Mouse (Mus musculus) cerebellum, adult 11 months (tissue): ENCODE results near the gene Med24.
A peak's percentile ranks its signal among the peaks of the same experiment; 100 is the strongest.
"Not testable (repeated sequence)": the region's sequence is repeated elsewhere in the genome, so short reads cannot be mapped to it uniquely, and the experiment has no call there.

Source experiments
- DNase-seq: peaks from one replicate; pipeline ENCODE4 v3.0.0; 2022

Gene Med24

DNA sequence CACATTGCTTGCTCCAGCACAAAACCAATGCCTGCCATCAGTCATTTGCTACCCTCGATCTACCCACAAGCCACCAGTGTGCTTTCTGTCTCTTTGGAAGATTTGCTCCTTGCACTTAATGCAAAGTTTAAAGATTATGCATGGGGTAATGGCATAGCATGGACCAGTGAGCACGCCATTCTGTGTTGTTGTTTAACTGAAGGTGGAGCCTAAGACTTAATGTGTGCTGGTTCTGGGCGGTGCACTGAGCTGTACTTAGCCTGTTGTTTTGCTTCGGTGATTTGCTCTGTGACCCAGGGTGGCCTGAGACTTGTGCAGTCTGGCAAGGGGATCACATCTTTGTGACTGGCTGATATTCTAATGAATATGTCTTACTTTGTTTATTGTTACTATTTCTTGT lies 42.3 kb downstream of the Med24 start:
- DNase-seq = no peak

DNA sequence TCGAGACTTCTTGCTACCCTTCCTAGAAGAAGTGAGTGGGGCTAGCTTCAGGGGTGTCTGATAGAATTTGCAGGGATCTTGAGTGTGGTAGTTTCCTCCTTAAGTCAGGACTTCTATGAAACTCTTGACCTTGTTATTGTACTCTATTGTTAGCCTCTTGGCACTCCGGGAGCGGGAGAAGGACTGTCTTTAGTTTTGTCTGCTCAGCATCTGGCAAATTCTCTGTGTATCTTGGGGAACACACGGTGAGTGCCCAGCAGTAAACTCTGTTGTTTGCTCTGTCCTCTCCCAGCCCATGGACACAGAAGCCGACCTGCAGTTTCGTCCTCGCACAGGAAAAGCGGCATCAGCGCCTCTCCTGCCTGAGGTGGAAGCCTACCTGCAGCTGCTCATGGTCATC lies 43.6 kb downstream of the Med24 start:
- no peak for DNase-seq

DNA sequence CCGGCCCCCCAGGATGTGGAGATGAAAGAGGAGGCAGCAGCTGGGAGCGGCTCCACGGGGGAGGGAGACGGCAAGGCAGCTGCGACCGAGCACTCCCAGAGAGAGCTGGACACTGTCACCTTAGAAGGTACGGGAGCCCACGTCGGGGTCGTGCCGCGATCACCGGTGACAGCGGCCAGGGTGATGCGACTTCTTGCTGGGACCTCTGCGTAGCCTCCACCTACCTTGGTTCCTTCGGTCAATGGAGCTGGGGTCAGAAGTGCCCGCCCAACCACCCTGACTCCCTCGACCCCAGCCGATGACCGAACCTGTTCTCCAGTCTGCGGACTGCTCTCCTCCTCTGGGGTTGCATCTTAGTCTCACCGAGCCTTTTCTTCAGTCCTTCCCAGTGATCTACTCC lies 46.4 kb downstream of the Med24 start:
- no peak for DNase-seq

DNA sequence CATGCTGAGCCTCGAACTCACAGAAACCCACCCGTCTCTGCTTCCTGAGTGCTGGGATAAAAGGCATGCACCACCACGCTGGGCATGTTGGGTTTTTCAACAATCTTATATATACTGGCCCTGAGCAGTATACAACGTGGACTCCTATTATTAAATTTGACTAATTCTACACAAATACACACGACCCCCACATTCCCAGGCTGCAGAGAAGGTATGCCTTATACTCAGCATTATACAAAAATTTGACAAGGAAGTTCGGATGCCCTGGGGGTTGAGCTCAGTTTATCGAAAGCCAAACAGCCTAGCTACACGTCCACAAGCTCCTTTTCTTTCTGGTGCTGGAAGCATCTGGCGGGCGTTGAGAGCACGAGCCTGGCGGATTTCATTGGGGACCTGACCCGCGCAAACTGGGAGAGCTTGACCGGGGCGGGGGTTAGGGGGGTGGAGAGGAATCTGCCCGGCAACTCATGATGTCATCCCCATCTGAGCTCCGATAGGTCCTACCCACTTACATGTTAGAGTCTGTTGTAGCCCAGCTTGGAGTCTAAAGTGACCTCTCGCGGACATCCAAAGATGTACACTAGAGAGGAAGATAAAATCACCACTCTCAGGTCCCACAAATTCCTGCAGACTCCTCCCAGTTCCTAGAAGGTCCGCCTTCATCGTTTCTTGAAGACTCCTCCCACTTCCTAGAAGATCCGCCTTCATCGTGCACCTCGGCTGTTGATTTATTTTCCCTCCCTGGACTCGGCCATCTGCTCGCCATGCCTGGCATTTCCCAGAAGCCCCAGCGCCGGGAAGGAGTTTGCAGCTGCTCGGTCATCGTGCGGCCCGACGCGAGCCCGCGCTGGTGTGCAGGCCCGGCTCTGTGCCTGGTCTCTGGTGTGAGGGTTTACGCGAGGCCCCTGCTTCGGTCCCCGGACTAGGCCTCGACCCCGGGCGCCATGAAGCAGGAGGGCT lies 47.2 kb downstream of the Med24 start, which contains the start of gene Psmd3:
Psmd3 (plus strand) TSS at position 769 of the 960 bp plus-strand sequence.
- peak; percentile 95 for DNase-seq

DNA sequence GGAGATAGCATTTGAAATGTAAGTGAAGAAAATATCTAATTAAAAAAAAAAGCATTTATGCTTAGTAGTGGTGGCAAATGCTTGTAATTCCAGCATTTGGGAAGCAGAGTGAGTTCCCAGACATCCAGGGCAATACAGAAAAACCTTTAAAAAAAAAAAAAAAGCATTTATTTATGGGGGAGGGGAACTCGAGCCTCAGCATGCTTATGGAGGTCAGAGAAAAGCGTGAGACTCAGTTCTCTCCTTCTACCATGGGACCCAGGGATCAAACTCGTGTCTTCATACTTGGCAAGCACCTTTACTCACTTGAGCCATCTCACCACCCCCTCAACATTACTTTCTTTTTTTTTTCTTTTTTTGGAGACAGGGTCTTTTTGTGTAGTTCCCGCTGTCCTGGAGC lies 48.0 kb downstream of the Med24 start:
- no peak for DNase-seq

DNA sequence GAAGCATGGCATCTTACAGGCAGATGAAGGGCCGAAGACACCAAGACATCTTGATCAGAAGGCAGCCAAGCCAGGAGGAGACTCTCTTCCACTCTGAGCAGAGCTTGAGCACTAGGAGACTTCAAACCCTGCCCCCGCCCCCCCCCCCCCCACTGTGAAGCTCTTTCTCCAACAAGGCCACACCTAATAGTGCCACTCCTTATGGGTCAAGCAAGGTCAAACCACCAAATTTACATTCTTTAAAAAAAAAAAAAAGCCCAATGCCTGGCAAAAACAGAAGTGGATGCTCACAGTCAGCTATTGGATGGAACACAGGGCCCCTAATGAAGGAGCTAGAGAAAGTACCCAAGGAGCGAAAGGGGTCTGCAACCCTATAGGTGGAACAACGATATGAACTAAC lies 48.6 kb downstream of the Med24 start:
- not testable (repeated sequence) for DNase-seq

DNA sequence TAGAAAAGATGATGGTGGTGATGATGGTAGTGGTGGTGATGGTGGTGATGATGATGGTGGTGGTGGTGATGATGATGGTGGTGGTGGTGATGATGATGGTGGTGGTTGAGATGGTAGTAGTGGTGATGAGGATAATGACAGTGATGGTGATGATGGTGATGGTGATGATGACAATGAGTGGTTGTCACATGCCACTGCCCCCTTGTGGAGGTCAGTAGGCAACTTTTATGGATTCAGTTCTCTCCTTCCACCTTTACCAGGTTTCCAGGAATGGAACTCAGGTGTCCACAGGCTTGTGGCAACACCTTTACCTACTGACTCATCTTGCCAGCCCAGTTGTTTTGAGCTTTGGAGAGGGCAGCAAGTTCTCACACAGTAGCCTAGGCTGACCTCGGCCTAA lies 49.2 kb downstream of the Med24 start:
- no peak for DNase-seq

DNA sequence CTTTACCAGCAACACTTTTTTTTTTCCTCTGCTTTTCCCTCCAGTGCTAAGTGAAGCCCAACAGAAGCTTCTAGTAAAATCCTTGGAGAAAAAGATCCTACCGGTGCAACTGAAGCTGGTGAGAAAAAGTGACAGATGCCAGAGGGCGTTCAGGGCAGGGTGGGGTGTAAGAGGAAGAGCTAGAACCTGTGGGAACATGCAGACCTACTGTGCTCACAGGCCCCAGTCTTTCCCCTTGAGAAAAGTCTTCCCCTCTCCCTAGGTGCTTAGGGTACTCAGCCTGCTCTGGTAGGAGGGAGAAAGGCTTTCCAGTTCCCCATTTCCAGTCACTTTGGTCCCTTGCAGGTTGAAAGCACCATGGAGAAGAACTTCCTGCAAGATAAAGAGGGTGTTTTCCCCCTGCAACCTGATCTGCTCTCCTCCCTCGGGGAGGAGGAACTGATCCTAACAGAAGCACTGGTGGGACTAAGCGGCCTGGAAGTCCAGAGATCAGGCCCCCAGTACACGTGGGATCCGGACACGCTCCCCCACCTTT lies 53.3 kb downstream of the Med24 start:
- DNase-seq = no peak

DNA sequence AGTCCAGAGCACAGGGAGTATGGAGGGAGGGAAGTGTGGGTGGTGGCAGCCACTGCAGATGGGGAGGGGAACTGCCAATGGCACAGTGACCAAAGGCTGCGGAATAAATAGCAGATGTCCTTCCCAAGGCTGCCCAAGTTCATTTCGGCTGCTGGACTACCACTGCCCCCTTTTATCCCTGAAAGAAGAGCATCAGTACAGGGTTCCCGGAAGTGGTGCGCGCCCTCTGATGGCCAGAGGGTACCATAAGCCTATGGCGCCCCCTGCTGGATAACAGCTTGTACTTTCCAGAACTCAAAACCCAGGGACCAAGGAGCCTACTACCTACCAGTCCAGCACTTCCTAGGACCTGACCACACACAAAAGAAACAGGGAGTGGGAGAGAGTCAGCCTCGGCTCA lies 56.1 kb downstream of the Med24 start:
- DNase-seq = peak; percentile 54

DNA sequence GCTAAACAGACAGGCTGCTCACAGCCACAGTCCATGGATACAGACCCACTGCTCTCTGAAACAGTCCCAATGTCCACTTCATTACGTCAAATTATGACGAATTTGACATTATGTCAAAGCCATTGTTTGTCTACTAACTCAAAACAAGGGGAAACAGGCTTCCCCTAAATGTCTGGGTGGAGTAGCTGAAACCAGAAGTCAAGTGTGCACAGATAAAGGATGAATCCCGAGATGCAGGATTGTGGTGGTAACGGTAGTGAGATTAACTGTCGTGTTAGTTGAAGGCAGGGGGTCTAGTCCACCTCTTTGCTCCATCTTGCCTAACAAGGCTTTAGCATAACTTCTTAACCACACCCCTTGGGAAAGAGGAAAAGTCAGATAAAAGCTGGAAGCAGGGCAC lies 56.8 kb downstream of the Med24 start:
- no peak for DNase-seq

DNA sequence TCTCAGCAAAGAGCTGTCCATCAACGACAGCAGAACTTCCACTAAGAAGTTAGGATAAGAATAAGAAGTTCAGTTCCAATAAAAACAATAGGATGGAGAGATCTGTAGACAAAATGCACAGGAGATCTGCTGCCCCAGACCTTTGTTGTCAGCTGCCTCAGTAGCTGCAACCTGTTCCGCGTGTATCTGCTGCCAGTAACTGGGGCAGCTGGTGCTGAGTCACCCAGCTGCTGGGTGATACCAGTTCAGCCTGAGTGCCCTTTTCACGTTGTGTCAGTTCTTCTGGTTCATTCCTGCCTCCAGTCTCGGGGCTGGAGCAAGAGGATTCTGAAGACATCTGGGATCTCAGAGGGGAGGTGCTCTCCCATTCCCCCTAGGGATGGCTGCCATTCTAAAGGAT lies 57.4 kb downstream of the Med24 start:
- DNase-seq = no peak

DNA sequence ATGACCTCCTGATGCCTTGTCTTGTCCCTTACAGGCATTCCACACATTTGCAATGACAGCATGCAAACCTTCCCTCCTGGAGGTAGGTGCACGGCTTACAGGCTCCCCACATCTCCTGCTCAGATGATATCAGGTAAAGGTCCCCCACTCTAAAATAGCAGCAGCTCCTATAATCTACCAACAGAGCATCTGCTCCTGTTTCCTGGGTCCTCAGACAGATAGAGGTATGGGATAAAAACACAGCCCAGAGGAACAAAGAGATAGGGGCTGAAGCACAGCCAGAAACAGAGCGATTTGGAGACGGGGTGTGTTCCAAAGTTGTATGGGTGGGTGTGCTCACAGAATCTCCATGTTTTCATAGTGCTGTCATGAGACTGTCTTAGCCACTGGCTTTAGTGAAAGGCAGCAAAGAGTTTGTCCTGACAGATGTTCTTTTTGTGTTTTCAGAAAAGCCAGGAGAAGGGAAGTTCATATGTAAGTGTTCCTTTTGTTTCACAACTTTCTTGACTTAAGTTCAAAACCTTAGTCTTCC lies 57.9 kb downstream of the Med24 start:
- no peak for DNase-seq

DNA sequence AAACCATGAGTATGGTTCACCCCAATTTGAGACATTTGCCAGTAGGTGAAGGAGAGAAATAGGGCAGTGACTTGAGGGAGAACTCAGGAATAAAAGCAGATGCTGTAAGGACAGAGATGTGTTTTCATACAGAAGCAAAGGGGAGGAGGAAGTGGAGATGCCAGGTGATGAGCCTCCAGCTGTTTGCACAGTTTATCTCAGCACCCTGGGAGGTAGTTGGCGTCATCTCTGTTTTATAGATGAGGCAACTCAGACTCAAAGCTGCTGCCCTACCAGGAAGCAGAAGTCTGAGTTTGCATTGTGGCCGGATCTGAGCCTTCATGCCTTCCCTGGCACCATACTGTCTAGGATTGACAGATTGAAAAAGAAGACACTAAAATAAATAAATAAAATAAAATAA lies 60.3 kb downstream of the Med24 start:
- no peak for DNase-seq

DNA sequence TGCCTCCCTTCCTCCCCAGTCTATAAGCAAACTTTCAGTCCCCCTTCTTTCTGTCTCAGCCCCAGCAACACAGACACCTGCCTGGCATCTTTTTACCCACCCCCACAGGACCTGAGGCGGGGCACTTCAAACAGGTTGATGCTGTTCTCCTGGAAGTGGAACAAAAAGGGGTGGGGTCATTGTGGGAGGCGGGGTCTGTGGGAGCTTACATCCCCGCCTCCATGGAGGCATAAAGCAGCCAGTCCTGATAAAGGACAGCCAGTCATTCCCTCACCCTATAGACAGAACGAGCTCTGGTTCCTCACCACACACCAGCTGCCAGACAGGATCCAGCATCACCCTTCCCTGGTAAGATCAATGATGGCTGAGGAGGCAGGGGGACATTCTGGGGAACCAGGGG lies 65.1 kb downstream of the Med24 start, which contains the start of gene Gsdma:
Gsdma (plus strand) TSS at position 261 of the 400 bp plus-strand sequence.
- DNase-seq = no peak

DNA sequence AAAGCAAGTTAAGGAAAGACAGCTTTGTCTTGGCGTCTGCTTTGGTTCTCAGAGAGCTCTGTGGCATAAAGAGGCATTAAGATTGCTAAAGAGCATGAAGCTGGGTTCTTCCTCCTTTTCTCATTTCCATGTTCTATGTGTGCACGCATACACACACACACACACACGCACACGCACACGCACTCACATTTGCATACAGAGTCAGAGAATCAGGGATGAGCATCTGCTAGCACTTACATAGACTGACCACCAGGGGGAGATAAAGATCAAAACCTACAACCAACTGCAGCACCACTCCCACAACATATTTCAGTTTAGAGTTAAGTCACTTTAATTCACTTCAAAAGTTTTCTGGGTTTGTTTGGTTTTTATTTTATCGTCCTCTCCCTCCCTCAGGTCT lies 68.7 kb downstream of the Med24 start:
- DNase-seq = no peak

DNA sequence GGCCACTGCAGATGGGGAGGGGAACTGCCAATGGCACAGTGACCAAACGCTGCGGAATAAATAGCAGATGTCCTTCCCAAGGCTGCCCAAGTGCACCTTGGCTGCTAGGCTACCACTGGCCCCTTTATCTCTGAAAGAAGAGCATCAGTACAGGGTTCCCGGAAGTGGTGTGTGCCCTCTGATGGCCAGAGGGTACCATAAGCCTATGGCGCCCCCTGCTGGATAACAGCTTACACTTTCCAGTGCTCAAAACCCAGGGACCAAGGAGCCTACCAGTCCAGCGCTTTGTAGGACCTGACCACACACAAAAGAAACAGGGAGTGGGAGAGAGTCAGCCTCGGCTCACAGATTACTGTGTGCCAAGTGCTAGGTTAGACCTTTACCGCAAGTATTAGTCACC lies 74.2 kb downstream of the Med24 start:
- not testable (repeated sequence) for DNase-seq
